Mouse (Mus musculus) midbrain, embryonic 14.5 days (tissue): Measurements from ENCODE around the gene Pars2. TPM values are rescaled to one million over a fixed set of nuclear protein-coding genes. Genes with fewer than 3 reads are reported as not detected.

Source experiments
- ATAC-seq: fragments of 200-750 bp; cut with Nextera tagmentation; 2 replicates; pipeline ENCODE4 v1.8.0; 2017; ENCODE audit warnings: moderate number of reproducible peaks, moderate library complexity; ENCODE audit not compliant: low FRiP score, low TSS enrichment
- DNase-seq: peaks from one replicate; pipeline ENCODE4 v3.0.0-alpha.2; 2015
- H3K27ac ChIP-seq: fragments of 300-500 bp; sonication (generic); replicated peaks from 2 replicates; pipeline ENCODE4 v1.5.1; 2014; ENCODE audit warnings: mild to moderate bottlenecking, low read depth, low read length, moderate library complexity
- H3K27me3 ChIP-seq: fragments of 300-500 bp; sonication (generic); 2 replicates; pipeline ENCODE4 v1.6.1; 2014; ENCODE audit warnings: low read length, control low read depth, mixed read lengths; ENCODE audit not compliant: control insufficient read depth, insufficient read depth
- H3K36me3 ChIP-seq: fragments of 300-500 bp; sonication (generic); 2 replicates; pipeline ENCODE4 v1.6.1; 2014; ENCODE audit warnings: low read length, control low read depth; ENCODE audit not compliant: control insufficient read depth, insufficient read depth
- H3K4me1 ChIP-seq: fragments of 300-500 bp; sonication (generic); 2 replicates; pipeline ENCODE4 v1.6.1; 2014; ENCODE audit warnings: mild to moderate bottlenecking, antibody characterized with exemption, low read length, control low read depth; ENCODE audit not compliant: control insufficient read depth, insufficient read depth
- H3K4me2 ChIP-seq: fragments of 300-500 bp; sonication (generic); 2 replicates; pipeline ENCODE4 v1.6.1; 2014; ENCODE audit warnings: mild to moderate bottlenecking, low read length, moderate library complexity
- H3K4me3 ChIP-seq: fragments of 300-500 bp; sonication (generic); replicated peaks from 2 replicates; pipeline ENCODE4 v1.5.1; 2014; ENCODE audit warnings: low read depth, low read length
- H3K9ac ChIP-seq: fragments of 300-500 bp; sonication (generic); replicated peaks from 2 replicates; pipeline ENCODE4 v1.6.1; 2014; ENCODE audit warnings: mild to moderate bottlenecking, low read length, moderate library complexity
- H3K9me3 ChIP-seq: fragments of 300-500 bp; sonication (generic); 2 replicates; pipeline ENCODE4 v1.6.1; 2016; ENCODE audit warnings: low read length, control low read depth, mixed read lengths; ENCODE audit not compliant: control insufficient read depth
- WGBS: fragments of 180-500 bp; shearing (Covaris S2); extraction: QIAGEN DNeasy Blood & Tissue Kit; methylation state at CpG from one replicate; pipeline ENCODE4 v1.1.7; 2014; 5-methylcytosine and 5-hydroxymethylcytosine counted together
- polyA plus RNA-seq: library from polyadenylated mRNA; unstranded; fragments of >200 nt; fragmentation: Nextera tagmentation; extraction: Ambion mirVana; gene quantifications from 2 replicates; pipeline ENCODE4 v1.2.1, GENCODE M21; 2014

Pars2 gene
- polyA plus RNA-seq, 1 experiment from 2014 or later, result 8.8 TPM

DNA sequence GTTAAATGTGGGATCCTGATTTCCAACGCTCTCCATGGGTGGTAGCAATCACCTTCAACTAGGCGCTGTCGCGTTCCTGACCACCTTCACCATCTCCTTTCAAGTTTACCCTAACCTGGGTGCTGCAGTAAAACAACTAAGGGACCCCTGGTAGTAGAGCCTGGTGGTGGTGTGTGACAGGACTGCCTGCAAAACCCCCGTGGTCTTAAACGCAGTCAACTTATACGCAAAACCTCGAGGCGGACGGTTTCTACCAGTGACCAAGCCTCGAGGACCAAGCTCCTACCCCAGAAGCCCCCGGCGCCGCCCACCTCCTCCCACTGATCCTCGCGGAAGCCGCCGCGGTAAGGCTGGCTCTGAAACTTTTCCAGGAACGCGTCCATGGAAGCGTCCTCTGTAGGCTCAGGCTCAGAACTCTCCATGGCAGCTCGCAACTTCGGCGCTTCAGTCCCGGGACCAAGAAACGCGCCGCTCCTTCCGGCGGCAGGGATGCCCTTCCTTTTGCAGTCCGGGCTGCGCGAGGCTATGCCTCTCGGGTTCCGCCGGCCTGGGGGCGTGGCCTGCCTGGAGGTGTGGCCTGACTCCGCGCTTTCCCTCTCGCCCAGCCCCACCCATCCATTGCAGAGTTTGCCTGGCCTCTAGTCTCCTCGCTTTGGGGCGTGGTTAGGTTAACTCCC is 27.7 kb downstream of the Pars2 start, which contains the start of gene Ttc4:
Ttc4 (minus strand) TSS at position 503 of the 677 bp plus-strand sequence.
- Histone ChIP-seq H3K9ac (peak within 1 kb of the TSS; percentile 67), H3K27me3 (no peaks in the 10 kb centered on the region), H3K36me3 (peaks cover 30% of the 10 kb centered on the region), H3K27ac (0 out of 2 replicates have a peak within 1 kb of the TSS, but pooled peaks have one; percentile 10), H3K4me3 (peak within 1 kb of the TSS; percentile 77), H3K4me1 (peaks cover 5% of the 10 kb centered on the region), H3K9me3 (no peaks in the 10 kb centered on the region), H3K4me2 (peak within 1 kb of the TSS; percentile 86)
- under 1% methylated on average over 43 of the region's 43 CpGs for WGBS
- ATAC-seq, result peak; percentile 95
- DNase-seq, result peak; percentile 95

DNA sequence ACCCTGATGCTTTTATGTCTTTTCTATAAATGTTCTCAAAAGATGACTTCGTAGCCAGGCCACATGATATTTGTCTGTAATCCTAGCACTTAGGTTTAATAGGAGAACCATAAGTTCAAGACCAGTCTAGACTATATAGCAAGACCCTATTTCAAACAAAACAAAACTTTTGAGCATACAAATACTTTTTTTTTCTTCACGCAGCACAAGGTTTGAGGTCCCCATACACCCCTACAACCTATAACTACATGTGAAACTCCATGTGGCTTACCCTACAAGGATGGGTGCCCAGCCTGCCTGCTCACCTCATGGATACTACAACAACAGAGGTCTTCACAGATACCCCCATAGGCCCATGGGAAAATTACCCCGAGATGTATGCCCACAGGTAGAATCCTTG is 28.3 kb downstream of the Pars2 start:
- ATAC-seq (peak; percentile 18; the same call in 1 of the 2 replicates), DNase-seq (no peak)
- Histone ChIP-seq H3K27ac (no peak overlapping the region), H3K27me3 (no peaks in the 10 kb centered on the region), H3K9ac (no peak overlapping the region), H3K4me2 (peak overlapping the region; percentile 86), H3K4me1 (peaks cover 5% of the 10 kb centered on the region), H3K36me3 (peaks cover 26% of the 10 kb centered on the region), H3K4me3 (peak overlapping the region; percentile 77), H3K9me3 (no peaks in the 10 kb centered on the region)
- WGBS, result 36% methylated on average over 3 of the region's 3 CpGs

DNA sequence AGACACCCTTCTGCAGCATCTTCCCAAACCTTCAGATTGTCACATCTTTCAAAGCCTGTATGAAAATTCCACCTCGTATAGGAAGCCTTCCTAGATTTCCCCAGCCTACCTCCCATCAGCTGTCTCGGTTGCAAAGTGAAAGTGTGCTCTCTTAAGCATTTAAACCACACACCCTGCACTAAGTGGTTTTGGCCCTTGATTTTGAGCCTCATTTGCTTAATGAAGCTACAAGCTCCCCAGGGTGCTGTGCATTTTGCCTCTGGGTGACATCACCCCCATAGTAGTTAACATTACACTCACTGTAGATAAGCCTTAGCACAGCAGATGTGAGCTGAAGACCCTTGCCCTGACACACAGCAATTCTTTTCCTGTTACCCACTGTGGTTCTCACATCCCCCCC is 30.1 kb downstream of the Pars2 start:
- Histone ChIP-seq H3K9ac (no peak overlapping the region), H3K27me3 (no peaks in the 10 kb centered on the region), H3K27ac (no peak overlapping the region), H3K4me2 (no peak overlapping the region), H3K4me1 (peaks cover 5% of the 10 kb centered on the region), H3K4me3 (no peak overlapping the region), H3K36me3 (peaks cover 10% of the 10 kb centered on the region), H3K9me3 (no peaks in the 10 kb centered on the region)
- DNase-seq, result no peak
- 68% methylated on average over 2 of the region's 2 CpGs for WGBS
- ATAC-seq, result no peak

DNA sequence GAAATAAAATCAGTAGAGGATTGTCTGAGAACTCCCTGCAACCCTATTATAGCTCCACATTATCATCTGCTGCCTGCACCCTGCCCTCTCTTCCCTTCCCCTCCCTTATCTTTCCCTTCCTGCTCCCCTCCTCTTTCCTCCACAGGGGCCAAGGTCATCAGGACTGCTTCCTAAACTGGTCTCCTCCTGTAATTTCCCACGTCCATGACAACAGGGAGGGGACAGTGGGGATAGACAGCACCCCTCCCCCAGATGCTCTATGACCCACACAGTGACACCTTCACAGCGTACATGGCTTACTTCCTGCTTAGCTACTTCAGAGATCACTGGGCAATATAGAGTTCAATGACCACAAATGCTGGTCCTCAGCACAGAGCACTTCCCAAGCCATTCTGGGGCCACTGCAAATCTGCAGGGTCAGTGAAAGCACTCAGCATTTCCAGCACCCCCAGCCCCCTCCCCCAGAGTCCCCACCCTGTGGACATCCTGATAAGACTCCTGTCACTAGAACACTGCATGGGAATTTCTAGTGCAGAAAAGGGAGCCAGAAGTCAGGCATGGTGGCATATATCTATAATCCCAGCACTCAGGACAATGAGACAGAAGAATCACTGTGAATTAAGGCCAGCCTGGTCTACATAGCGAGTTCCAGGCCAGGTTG is 37.9 kb downstream of the Pars2 start:
- no peak for ATAC-seq
- WGBS, result 50% methylated on average over 3 of the region's 3 CpGs
- Histone ChIP-seq H3K36me3 (no peaks in the 10 kb centered on the region), H3K27ac (no peak overlapping the region), H3K27me3 (no peaks in the 10 kb centered on the region), H3K9ac (no peak overlapping the region), H3K4me1 (no peaks in the 10 kb centered on the region), H3K9me3 (no peaks in the 10 kb centered on the region), H3K4me2 (no peak overlapping the region), H3K4me3 (no peak overlapping the region)
- no peak for DNase-seq

DNA sequence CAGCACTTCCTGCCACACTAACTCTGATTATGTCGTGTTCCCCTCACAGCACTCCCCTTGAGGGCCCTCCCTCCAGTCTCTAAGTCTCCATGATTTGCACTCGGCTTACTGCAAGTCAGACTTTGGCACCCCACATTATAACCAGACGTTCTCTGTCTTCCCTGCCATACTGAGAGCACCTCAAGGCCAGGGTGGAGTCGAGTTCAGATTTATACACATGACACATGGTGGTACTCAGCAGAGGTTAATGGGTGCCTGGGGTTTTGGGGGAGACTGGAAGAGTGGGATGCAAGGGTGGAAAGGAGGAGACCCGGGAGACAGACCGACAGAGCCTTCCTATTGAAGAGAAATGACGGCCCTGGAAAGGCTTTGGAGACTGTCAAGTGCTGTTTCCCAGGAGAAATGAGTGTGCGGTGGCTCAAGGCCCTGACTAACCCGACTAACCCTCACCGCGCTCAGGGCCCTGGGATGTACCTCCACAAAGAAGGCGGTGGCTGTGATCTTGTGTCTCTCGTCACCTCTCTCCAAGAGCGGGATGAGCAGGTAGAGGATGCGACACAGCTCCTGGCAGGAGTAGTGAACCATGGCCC is 43.1 kb downstream of the Pars2 start:
- Histone ChIP-seq H3K27ac (no peak overlapping the region), H3K9me3 (no peaks in the 10 kb centered on the region), H3K4me3 (no peak overlapping the region), H3K9ac (no peak overlapping the region), H3K4me1 (no peaks in the 10 kb centered on the region), H3K27me3 (no peaks in the 10 kb centered on the region), H3K4me2 (no peak overlapping the region), H3K36me3 (no peaks in the 10 kb centered on the region)
- ATAC-seq (no peak), DNase-seq (no peak)
- WGBS, result 85% methylated on average over 15 of the region's 15 CpGs

DNA sequence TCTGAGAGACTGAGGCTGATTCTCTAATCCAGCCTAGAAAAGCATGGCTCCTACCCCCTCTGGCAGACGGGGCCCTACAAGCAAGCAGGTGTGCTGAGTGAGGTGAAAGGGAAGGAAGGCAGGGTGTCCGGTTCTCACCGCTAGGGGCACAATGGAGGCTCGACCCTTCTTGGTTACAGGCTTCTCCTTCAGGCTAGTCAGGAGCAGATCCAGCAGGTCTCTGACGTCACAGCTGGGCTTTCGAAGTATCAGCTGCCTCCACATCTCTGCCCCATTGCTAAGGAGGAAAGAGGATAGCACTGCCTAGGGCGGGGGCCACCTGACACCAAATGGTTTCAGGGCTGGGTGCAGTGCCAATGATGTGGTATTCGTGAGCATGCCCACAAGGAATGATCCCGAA is 49.1 kb downstream of the Pars2 start:
- H3K27me3 ChIP-seq, result no peaks in the 10 kb centered on the region
- H3K9me3 ChIP-seq, result no peaks in the 10 kb centered on the region
- H3K4me3 ChIP-seq, result no peak overlapping the region
- ATAC-seq (no peak), DNase-seq (peak; percentile 70)
- peak overlapping the region; percentile 70 for H3K27ac ChIP-seq
- H3K36me3 ChIP-seq, result no peaks in the 10 kb centered on the region
- peaks cover 27% of the 10 kb centered on the region for H3K4me1 ChIP-seq
- H3K9ac ChIP-seq, result no peak overlapping the region
- 22% methylated on average over 9 of the region's 9 CpGs for WGBS
- no peak overlapping the region for H3K4me2 ChIP-seq

DNA sequence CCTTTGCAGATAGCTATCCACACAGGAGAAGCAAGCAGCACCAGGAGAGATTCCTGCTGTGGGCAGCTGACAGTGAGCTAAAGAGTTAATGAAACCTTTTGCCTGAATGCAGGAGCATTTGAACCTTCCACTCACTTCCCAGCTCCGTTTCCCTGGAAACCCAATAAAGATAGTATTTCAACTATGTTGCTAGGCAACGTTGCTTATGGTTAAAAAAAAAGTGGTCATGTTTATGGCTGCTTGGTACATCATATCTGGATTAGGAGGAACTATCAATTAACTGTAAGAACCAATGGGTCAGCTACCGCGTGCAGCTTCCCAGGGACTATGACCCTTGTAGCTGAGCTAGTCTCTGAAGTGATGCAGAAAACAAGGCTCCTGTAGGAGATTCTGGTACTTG is 49.9 kb downstream of the Pars2 start:
- Histone ChIP-seq H3K4me3 (no peak overlapping the region), H3K36me3 (no peaks in the 10 kb centered on the region), H3K4me2 (peak overlapping the region; percentile 29; the same call in 1 of the 2 replicates), H3K9me3 (no peaks in the 10 kb centered on the region), H3K4me1 (peaks cover 27% of the 10 kb centered on the region), H3K27me3 (no peaks in the 10 kb centered on the region), H3K9ac (no peak overlapping the region), H3K27ac (peak overlapping the region; percentile 70)
- 36% methylated on average over 4 of the region's 4 CpGs for WGBS
- DNase-seq (peak; percentile 77), ATAC-seq (no peak)

DNA sequence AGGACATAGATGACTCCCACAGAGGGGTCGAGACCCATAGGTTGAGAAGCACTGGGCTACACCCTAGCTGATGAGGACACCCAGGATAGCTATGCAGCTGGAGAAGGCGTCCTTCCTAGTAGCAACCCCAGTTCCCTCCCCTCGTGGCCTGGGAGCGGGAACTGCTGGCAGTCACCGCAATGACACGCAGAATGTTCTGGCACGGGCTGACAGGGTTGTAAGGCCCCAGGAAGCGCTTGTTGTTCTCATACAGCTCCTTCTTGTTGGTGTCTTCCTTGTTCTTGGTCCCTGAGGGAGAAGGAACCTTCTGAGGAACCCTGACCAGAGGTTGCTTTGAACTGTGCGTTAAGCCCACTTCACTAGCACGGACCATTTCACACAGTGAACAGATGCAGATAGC is 53.1 kb downstream of the Pars2 start:
- Histone ChIP-seq H3K4me3 (no peak overlapping the region), H3K27me3 (no peaks in the 10 kb centered on the region; the same call in 1 of the 2 replicates), H3K9ac (no peak overlapping the region), H3K4me2 (no peak overlapping the region), H3K36me3 (no peaks in the 10 kb centered on the region), H3K4me1 (peaks cover 27% of the 10 kb centered on the region), H3K9me3 (no peaks in the 10 kb centered on the region), H3K27ac (peak overlapping the region; percentile 72; the same call in 1 of the 2 replicates)
- ATAC-seq, result no peak
- WGBS, result 81% methylated on average over 10 of the region's 10 CpGs
- no peak for DNase-seq
